Mouse (Mus musculus) kidney, embryonic 14.5 days (tissue): ENCODE measurements at regions not wholly inside any gene's neighbourhood (a gene's known extent, or its start where the extent isn't known, plus 50 kb on each side); places are given as distances from the start of the nearest gene placed in this dataset.
A peak's percentile ranks its signal among the peaks of the same experiment; 100 is the strongest.

Experiments
- ATAC-seq: fragments of 200-750 bp; cut with Nextera tagmentation; 2 replicates; pipeline ENCODE4 v1.8.0; 2017; ENCODE audit warnings: moderate number of reproducible peaks, mild to moderate bottlenecking, moderate TSS enrichment, moderate library complexity; ENCODE audit not compliant: low FRiP score, low TSS enrichment
- H3K27ac ChIP-seq: fragments of 300-500 bp; sonication (generic); 2 replicates; pipeline ENCODE4 v1.5.1; 2014; ENCODE audit warnings: low read depth, mild to moderate bottlenecking, low read length, moderate library complexity, mixed read lengths
- H3K27me3 ChIP-seq: fragments of 300-500 bp; sonication (generic); 2 replicates; pipeline ENCODE4 v1.6.1; 2014; ENCODE audit warnings: mild to moderate bottlenecking, low read length; ENCODE audit not compliant: control insufficient read depth, insufficient read depth
- H3K36me3 ChIP-seq: fragments of 300-500 bp; sonication (generic); 2 replicates; pipeline ENCODE4 v1.6.1; 2014; ENCODE audit warnings: low read length, mixed read lengths; ENCODE audit not compliant: control insufficient read depth, insufficient read depth
- H3K4me1 ChIP-seq: fragments of 300-500 bp; sonication (generic); 2 replicates; pipeline ENCODE4 v1.6.1; 2014; ENCODE audit warnings: low read length, mixed read lengths; ENCODE audit not compliant: control insufficient read depth, insufficient read depth
- H3K4me2 ChIP-seq: fragments of 300-500 bp; sonication (generic); replicated peaks from 2 replicates; pipeline ENCODE4 v1.6.1; 2014; ENCODE audit warnings: low read depth, mild to moderate bottlenecking, low read length
- H3K4me3 ChIP-seq: fragments of 300-500 bp; sonication (generic); 2 replicates; pipeline ENCODE4 v1.5.1; 2014; ENCODE audit warnings: mild to moderate bottlenecking, low read length
- H3K9ac ChIP-seq: fragments of 300-500 bp; sonication (generic); 2 replicates; pipeline ENCODE4 v1.6.1; 2014; ENCODE audit warnings: low read depth, mild to moderate bottlenecking, low read length, moderate library complexity
- H3K9me3 ChIP-seq: fragments of 300-500 bp; sonication (generic); 2 replicates; pipeline ENCODE4 v1.6.1; 2016; ENCODE audit warnings: low read length; ENCODE audit not compliant: control insufficient read depth
- WGBS: fragments of 180-500 bp; shearing (Covaris S2); extraction: QIAGEN DNeasy Blood & Tissue Kit; methylation state at CpG from one replicate; pipeline ENCODE4 v1.1.7; 2014; 5-methylcytosine and 5-hydroxymethylcytosine counted together

DNA sequence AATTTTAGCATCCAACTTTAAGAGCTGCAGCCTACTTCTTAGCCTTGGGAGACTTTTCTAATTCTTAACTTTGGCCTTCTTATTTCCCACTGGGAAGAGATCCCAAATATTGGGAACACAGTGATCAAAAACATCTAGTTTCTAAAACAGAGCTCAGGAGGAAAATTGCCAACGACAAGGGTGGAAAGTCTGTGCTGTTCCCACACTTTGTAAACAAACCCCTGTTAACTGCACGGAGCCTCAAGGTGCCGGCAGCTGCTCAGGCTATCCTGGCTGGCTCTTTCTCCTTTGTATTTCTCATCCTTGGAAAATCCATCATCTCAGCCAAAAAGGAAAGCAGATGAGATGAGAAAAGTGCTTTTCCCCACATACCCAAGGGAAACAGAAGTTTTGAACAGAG lies 84.9 kb downstream of the Impad1 start:
- no peaks in the 10 kb centered on the region for H3K27me3 ChIP-seq
- no peak overlapping the region for H3K9ac ChIP-seq
- no peak overlapping the region for H3K4me2 ChIP-seq
- H3K36me3 ChIP-seq, result no peaks in the 10 kb centered on the region
- H3K27ac ChIP-seq, result no peak overlapping the region
- no peaks in the 10 kb centered on the region for H3K9me3 ChIP-seq
- H3K4me1 ChIP-seq, result no peaks in the 10 kb centered on the region
- 12% methylated on average over 3 of the region's 3 CpGs for WGBS
- H3K4me3 ChIP-seq, result no peak overlapping the region
- ATAC-seq, result no peak

DNA sequence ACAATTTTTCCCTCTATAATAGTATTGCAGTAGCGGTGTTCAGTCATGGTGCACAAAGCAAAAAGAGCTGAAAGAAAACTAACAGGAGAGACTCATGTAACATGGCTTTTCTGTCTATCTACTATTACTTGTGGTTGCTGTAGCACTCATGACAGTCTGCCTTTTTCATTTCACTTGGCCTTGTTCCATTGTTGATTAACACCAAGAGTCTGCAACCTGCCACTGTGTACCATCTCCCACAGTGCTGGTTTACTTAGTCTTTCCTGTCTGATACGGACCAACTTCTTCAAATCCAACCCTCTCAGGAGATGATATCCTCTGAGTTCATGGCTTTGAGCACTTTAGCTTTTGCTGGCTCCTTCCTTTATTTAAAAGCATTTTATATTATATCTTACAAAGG lies 94.1 kb downstream of the Impad1 start:
- Histone ChIP-seq H3K9ac (no peak overlapping the region), H3K9me3 (no peaks in the 10 kb centered on the region), H3K36me3 (no peaks in the 10 kb centered on the region), H3K4me3 (no peak overlapping the region), H3K27me3 (no peaks in the 10 kb centered on the region), H3K4me1 (no peaks in the 10 kb centered on the region), H3K27ac (no peak overlapping the region), H3K4me2 (no peak overlapping the region)
- 82% methylated on average over 2 of the region's 2 CpGs for WGBS
- ATAC-seq, result no peak

DNA sequence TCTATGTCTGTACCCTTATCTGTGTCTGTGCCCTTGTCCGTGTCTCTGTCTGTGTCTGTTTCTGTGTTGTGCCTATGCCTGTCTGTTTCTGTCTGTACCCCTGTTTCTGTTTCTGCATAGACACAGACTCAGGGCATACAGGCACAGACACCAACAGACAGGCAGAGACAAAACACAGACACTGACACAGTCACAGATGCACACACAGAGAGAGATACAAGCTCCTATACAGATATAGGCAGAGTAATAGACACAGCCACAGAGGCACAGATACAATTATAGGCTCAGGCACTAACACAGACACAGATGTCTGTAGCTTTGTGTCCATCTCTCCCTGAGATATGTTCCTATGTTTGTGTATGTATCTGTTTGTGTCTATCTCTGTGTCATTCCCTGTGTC lies 97.7 kb downstream of the Impad1 start:
- no peaks in the 10 kb centered on the region for H3K4me1 ChIP-seq
- no peak overlapping the region for H3K4me3 ChIP-seq
- no peaks in the 10 kb centered on the region for H3K9me3 ChIP-seq
- H3K4me2 ChIP-seq, result no peak overlapping the region
- no peaks in the 10 kb centered on the region for H3K27me3 ChIP-seq
- WGBS, result 80% methylated on average over 1 of the region's 1 CpGs
- H3K9ac ChIP-seq, result no peak overlapping the region
- H3K27ac ChIP-seq, result no peak overlapping the region
- no peaks in the 10 kb centered on the region for H3K36me3 ChIP-seq
- no peak for ATAC-seq

DNA sequence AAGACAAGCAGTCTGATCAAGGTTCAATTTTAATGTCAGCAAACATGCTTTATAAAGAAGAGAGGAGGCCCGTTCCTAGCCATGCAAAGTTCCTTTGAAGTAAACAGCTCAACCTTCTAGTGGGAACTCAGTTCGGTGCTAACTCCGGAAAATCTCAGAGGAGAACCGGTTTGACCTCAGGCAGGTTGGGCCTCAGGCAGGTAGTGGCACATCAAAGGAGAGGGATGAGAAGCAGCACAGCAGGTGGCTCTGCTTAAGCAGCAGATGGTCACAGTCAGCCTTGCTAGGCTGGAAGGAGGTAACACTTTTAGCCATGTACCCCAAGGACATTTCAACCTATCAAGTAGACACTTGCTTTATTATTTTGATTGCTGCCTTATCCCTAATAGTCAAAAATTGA lies 106.2 kb downstream of the Impad1 start:
- no peak for ATAC-seq
- H3K36me3 ChIP-seq, result no peaks in the 10 kb centered on the region
- H3K4me3 ChIP-seq, result no peak overlapping the region
- no peak overlapping the region for H3K4me2 ChIP-seq
- WGBS, result 25% methylated on average over 4 of the region's 4 CpGs
- H3K9ac ChIP-seq, result no peak overlapping the region
- H3K27me3 ChIP-seq, result no peaks in the 10 kb centered on the region
- no peaks in the 10 kb centered on the region for H3K9me3 ChIP-seq
- no peaks in the 10 kb centered on the region for H3K4me1 ChIP-seq
- no peak overlapping the region for H3K27ac ChIP-seq

DNA sequence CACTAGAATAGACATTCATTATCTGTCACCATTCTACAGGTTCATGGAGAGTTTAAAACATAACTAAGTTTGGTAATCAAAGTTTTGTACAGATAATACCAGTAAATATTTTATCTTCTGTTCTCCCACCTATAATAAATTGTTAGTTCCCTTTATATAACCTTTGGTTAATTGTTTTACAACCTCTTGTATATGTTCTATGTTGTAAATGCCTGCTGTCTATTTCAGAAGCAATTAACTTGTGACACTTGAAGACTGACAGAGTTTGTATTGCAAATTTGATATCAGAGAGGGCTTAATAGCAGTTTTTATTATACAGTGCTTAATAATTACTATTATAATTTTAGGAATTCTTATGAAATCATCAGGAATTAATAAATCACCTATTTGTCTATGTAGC lies 118.5 kb downstream of the Impad1 start:
- Histone ChIP-seq H3K27me3 (no peaks in the 10 kb centered on the region), H3K27ac (no peak overlapping the region), H3K36me3 (no peaks in the 10 kb centered on the region), H3K4me1 (no peaks in the 10 kb centered on the region), H3K9ac (no peak overlapping the region), H3K4me3 (no peak overlapping the region), H3K4me2 (no peak overlapping the region), H3K9me3 (no peaks in the 10 kb centered on the region)
- no peak for ATAC-seq

DNA sequence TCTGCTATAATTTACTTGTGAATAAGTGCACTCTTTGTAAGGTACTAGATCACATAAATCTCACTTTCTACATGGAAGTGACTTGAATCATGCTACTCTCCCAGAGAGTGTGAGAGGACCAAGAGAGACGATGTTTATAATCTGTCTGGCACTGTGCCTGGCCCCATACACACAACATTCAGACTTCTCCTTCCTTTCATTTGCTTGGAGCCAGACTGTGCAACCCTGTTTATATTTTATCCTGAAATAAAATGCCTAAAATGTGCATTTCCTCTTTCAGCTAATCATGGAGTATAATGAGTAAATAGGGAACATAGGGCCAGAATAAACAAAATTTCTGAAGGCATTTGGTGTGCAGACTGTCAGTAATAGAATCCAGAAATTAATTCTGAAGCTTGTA lies 142.9 kb downstream of the Impad1 start:
- Histone ChIP-seq H3K4me3 (no peak overlapping the region), H3K36me3 (no peaks in the 10 kb centered on the region), H3K4me1 (no peaks in the 10 kb centered on the region), H3K9ac (no peak overlapping the region), H3K4me2 (no peak overlapping the region), H3K27ac (no peak overlapping the region), H3K27me3 (no peaks in the 10 kb centered on the region), H3K9me3 (no peaks in the 10 kb centered on the region)
- WGBS, result 63% methylated on average over 1 of the region's 1 CpGs
- peak; percentile 81; the same call in 1 of the 2 replicates for ATAC-seq

DNA sequence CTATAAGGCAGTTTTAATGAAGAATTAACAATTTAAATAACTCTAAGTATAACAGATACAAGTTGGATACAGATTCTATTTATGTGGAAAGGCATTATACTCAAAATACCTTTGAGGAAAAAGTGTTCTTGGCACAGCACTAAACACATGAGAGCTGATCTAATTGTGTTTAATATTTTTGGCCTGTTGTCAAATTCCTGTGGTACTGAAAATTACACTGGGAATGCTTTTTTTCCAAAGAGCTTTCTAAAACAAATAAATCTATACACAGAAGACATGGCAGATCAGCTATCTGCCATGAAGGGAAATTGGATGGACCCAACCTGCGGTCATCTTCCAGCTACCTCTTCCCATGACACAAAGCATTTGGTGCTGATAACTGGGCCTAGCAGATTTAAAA lies 147.9 kb downstream of the Impad1 start:
- no peak overlapping the region for H3K27ac ChIP-seq
- H3K27me3 ChIP-seq, result no peaks in the 10 kb centered on the region
- ATAC-seq, result no peak
- no peaks in the 10 kb centered on the region for H3K9me3 ChIP-seq
- no peak overlapping the region for H3K4me3 ChIP-seq
- 70% methylated on average over 1 of the region's 1 CpGs for WGBS
- H3K4me2 ChIP-seq, result no peak overlapping the region
- H3K4me1 ChIP-seq, result no peaks in the 10 kb centered on the region
- H3K36me3 ChIP-seq, result no peaks in the 10 kb centered on the region
- H3K9ac ChIP-seq, result no peak overlapping the region

DNA sequence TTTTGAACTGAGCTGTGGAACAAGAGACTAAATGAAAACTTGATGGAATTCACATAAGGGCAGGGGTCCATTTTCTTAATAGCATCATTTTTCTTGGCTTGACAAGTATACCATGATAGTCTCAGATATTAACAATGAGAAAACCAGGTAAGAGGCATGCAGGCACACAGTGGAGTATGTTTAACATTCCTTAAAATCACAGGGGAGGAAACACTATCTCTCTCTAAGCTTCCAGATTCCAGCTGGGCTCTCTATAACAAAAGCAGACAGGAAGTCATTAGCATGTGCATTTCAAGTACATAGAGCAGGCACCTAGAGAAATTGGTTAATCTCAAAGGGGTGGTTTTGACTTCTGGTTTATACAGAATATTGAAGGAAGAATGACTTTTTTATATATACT lies 156.9 kb downstream of the Impad1 start:
- no peak overlapping the region for H3K4me2 ChIP-seq
- H3K36me3 ChIP-seq, result no peaks in the 10 kb centered on the region
- H3K27me3 ChIP-seq, result no peaks in the 10 kb centered on the region
- no peak overlapping the region for H3K4me3 ChIP-seq
- H3K27ac ChIP-seq, result no peak overlapping the region
- no peaks in the 10 kb centered on the region for H3K9me3 ChIP-seq
- no peak for ATAC-seq
- H3K9ac ChIP-seq, result no peak overlapping the region
- H3K4me1 ChIP-seq, result no peaks in the 10 kb centered on the region

DNA sequence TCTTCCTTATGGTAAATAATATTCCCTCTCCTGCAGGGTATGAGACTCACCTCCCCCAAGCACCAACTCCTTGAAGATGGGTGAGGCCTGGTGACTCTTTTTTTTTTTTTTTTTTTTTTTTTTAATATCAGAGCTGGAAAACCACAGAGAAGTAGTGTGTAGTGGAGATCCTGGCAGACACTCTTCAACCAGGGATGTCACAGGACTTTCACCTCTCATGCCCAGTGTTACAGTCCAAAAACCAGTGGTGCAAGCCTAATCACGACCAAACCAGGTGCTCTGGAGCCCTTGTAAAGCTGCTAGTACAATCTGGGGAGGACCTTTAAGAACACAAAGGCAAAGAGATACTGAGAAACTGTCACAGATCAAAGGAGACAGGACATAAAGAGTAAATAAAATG lies 157.3 kb downstream of the Impad1 start:
- H3K9ac ChIP-seq, result no peak overlapping the region
- no peaks in the 10 kb centered on the region for H3K36me3 ChIP-seq
- H3K27me3 ChIP-seq, result no peaks in the 10 kb centered on the region
- H3K4me1 ChIP-seq, result no peaks in the 10 kb centered on the region
- H3K9me3 ChIP-seq, result no peaks in the 10 kb centered on the region
- ATAC-seq, result peak; percentile 57; the same call in 1 of the 2 replicates
- H3K4me2 ChIP-seq, result no peak overlapping the region
- no peak overlapping the region for H3K27ac ChIP-seq
- no peak overlapping the region for H3K4me3 ChIP-seq
- WGBS, result 4% methylated on average over 1 of the region's 1 CpGs

DNA sequence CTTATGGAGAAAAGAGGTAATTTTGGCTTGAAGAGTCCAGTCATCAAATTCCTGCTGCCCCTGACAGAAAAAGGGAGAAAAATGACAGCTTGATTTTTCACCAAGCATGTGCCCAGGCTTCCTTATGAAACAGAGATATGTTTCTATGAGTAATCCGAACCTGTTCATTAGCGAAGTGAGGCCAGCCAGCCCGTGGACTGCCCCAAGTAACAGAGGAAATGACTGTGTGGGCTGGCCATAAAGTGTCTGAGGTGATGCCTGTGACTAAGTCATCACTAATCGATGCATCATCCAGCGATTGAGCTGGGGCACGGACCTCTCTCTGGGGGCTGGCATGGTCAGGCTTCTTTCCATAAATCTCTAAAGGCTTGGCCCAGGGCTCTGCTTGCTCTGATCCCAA lies 157.8 kb downstream of the Impad1 start:
- Histone ChIP-seq H3K9ac (no peak overlapping the region), H3K27me3 (no peaks in the 10 kb centered on the region), H3K4me1 (no peaks in the 10 kb centered on the region), H3K9me3 (no peaks in the 10 kb centered on the region), H3K36me3 (no peaks in the 10 kb centered on the region), H3K4me2 (no peak overlapping the region), H3K27ac (no peak overlapping the region), H3K4me3 (no peak overlapping the region)
- peak; percentile 66 for ATAC-seq
- 8% methylated on average over 6 of the region's 6 CpGs for WGBS
